Mouse (Mus musculus) liver, embryonic 14.5 days (tissue): Measurements from ENCODE around the gene Gm15217. TPM values are rescaled to one million over a fixed set of nuclear protein-coding genes. Genes with fewer than 3 reads are reported as not detected.

ENCODE experiments used
- ATAC-seq: fragments of 200-750 bp; cut with Nextera tagmentation; 2 replicates; pipeline ENCODE4 v1.8.0; 2017; ENCODE audit warnings: moderate number of reproducible peaks, mild to moderate bottlenecking, moderate library complexity; ENCODE audit not compliant: insufficient read depth
- DNase-seq, 3 experiments: peaks; one replicate each; pipeline ENCODE4 v3.0.0-alpha.2; 2012 to 2013; ENCODE audit warnings: low read depth in 3 of 3, low spot score in 3 of 3
- H3K27ac ChIP-seq: fragments of 300-500 bp; sonication (generic); 2 replicates; pipeline ENCODE4 v1.5.1; 2014; ENCODE audit warnings: moderate library complexity, mild to moderate bottlenecking, control low read depth, inconsistent platforms
- H3K27me3 ChIP-seq: fragments of 300-500 bp; sonication (generic); 2 replicates; pipeline ENCODE4 v1.6.1; 2014; ENCODE audit warnings: mild to moderate bottlenecking, low read length, moderate library complexity; ENCODE audit not compliant: control insufficient read depth, insufficient read depth
- H3K36me3 ChIP-seq: fragments of 300-500 bp; sonication (generic); replicated peaks from 2 replicates; pipeline ENCODE4 v1.6.1; 2014; ENCODE audit warnings: low read depth; ENCODE audit not compliant: control insufficient read depth, insufficient read depth
- H3K4me1 ChIP-seq, 2 experiments: fragments of 200-500 bp in 1 of 2; fragments of 300-500 bp in 1 of 2; sonication (generic) in 1 of 2; replicated peaks; 2 replicates each; pipeline ENCODE4 v1.6.1; 2012 to 2014; ENCODE audit warnings: antibody characterized with exemption in 1 of 2, inconsistent platforms in 1 of 2, low read length in 1 of 2; ENCODE audit not compliant: control insufficient read depth in 2 of 2, insufficient read depth in 2 of 2
- H3K4me2 ChIP-seq: fragments of 300-500 bp; sonication (generic); 2 replicates; pipeline ENCODE4 v1.6.1; 2014; ENCODE audit warnings: low read depth, mild to moderate bottlenecking, control low read depth, moderate library complexity
- H3K4me3 ChIP-seq, 2 experiments: fragments of 200-500 bp in 1 of 2; fragments of 300-500 bp in 1 of 2; sonication (generic) in 1 of 2; 2 replicates each; pipeline ENCODE4 v1.5.1; 2012 to 2014; ENCODE audit warnings: low read depth in 2 of 2, low read length in 2 of 2, mild to moderate bottlenecking in 2 of 2, control low read depth in 1 of 2, inconsistent platforms in 1 of 2, moderate library complexity in 1 of 2; ENCODE audit not compliant: insufficient read depth in 1 of 2
- H3K9ac ChIP-seq: fragments of 300-500 bp; sonication (generic); replicated peaks from 2 replicates; pipeline ENCODE4 v1.6.1; 2014; ENCODE audit warnings: mild to moderate bottlenecking, control low read depth, moderate library complexity
- H3K9me3 ChIP-seq: fragments of 300-500 bp; sonication (generic); 2 replicates; pipeline ENCODE4 v1.6.1; 2016; ENCODE audit warnings: low read length, mixed read lengths; ENCODE audit not compliant: control insufficient read depth
- CTCF ChIP-seq: IDR thresholded peaks from 2 replicates; pipeline ENCODE4 v1.5.1; 2016; ENCODE audit warnings: antibody characterized with exemption, low read depth, control low read depth
- EP300 ChIP-seq: IDR thresholded peaks from 2 replicates; pipeline ENCODE4 v1.6.1; 2016; ENCODE audit warnings: antibody characterized with exemption, low read depth
- WGBS: fragments of 180-500 bp; shearing (Covaris S2); extraction: QIAGEN DNeasy Blood & Tissue Kit; methylation state at CpG from one replicate; pipeline ENCODE4 v1.1.7; 2014; ENCODE audit not compliant: insufficient replicate concordance; 5-methylcytosine and 5-hydroxymethylcytosine counted together
- polyA plus RNA-seq, 2 experiments: library from polyadenylated mRNA; depleted of rRNA in 1 of 2; stranded (reverse) in 1 of 2; unstranded in 1 of 2; fragments of >200 nt; fragmentation: Nextera tagmentation in 1 of 2; extraction: Ambion mirVana in 1 of 2; gene quantifications; 2 replicates each; pipeline versions ENCODE4 v1.2.1 to v1.2.3; 2012 to 2014

Gene Gm15217
- polyA plus RNA-seq, 2 experiments = not detected

DNA sequence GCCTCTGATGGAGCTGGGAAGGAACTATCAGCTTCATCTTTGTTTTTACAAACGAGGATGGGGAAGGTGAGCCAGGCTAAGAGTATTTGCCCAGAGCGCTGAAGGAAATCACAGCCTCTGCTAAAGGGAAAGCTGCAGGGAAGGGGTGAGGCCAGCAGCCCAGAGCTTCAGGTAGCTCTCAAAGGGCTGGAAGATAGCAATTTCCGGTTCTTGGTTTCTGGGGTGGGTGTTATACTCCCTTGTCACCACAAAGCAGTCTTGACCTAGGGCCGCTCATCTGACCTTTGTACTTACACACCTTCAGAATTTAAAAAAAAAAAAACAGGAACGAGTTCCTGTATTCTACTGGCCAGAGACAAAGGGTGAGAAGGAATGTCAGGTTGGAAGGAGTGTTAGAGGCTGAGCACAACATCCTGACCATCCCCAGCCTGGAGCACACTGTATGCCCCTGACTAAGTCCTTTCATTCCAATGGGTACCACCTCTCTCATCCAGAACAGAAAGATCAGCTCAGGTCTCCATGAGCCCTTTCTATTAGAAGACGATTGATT lies 12.5 kb downstream of the Gm15217 start:
- H3K4me2 ChIP-seq = no peak overlapping the region
- no peak for DNase-seq
- H3K27me3 ChIP-seq = peaks cover 57% of the 10 kb centered on the region
- no peak overlapping the region for H3K4me3 ChIP-seq
- H3K36me3 ChIP-seq = no peaks in the 10 kb centered on the region
- no peak overlapping the region for H3K27ac ChIP-seq
- ATAC-seq = no peak
- no peaks in the 10 kb centered on the region for H3K9me3 ChIP-seq
- TF ChIP-seq CTCF = no peak
- no peak for TF ChIP-seq EP300
- H3K9ac ChIP-seq = no peak overlapping the region
- 21% methylated on average over 6 of the region's 6 CpGs for WGBS
- H3K4me1 ChIP-seq = no peaks in the 10 kb centered on the region

GRCm38 (mm10) chr14:46398091-46398695 lies 19.0 kb downstream of the Gm15217 start:
- TF ChIP-seq EP300 = no peak
- no peak; the same call in 1 of the 2 replicates for TF ChIP-seq CTCF
- no peak for DNase-seq
- no peak overlapping the region for H3K9ac ChIP-seq

DNA sequence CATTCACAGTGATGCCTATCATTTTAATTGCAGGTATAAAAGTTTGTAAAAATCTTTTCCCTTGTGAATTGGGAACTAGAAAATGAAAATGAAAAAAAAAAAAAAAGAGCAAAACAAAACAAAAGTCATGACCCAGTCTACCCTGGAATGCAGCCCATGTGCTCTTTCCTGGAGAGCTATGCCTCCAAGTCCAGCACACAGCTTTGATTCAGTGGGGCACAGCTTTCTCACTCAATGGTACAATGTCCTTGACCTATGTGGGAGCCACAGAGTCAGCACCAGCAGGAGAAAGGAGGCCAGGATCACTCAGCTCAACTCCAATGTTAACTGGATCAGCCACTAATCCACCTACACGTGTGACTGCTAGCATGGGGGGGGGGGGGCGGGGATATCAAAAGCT lies 20.7 kb downstream of the Gm15217 start:
- DNase-seq (no peak), ATAC-seq (no peak)
- WGBS = 38% methylated on average over 2 of the region's 2 CpGs
- Histone ChIP-seq H3K27ac (no peak overlapping the region), H3K4me2 (no peak overlapping the region), H3K9me3 (no peaks in the 10 kb centered on the region), H3K9ac (no peak overlapping the region), H3K4me3 (no peak overlapping the region), H3K36me3 (no peaks in the 10 kb centered on the region), H3K4me1 (no peaks in the 10 kb centered on the region), H3K27me3 (peaks cover 24% of the 10 kb centered on the region)
- TF ChIP-seq EP300 (no peak), CTCF (no peak)

More at GRCm38 (mm10) chr14:46398091-46398695, 19.0 kb downstream of the Gm15217 start:
- Histone ChIP-seq H3K9me3 (no peaks in the 10 kb centered on the region), H3K4me3 (peak overlapping the region in 1 of 2 experiments; percentile 4; a peak in 2 of 4 replicates), H3K4me1 (no peaks in the 10 kb centered on the region), H3K27ac (no peak overlapping the region), H3K4me2 (peak overlapping the region; percentile 23), H3K27me3 (peaks cover 24% of the 10 kb centered on the region), H3K36me3 (no peaks in the 10 kb centered on the region)
- WGBS = 2% methylated on average over 27 of the region's 27 CpGs
- ATAC-seq = no peak

GRCm38 (mm10) chr14:46408319-46408718 lies 29.1 kb downstream of the Gm15217 start:
- TF ChIP-seq EP300 (no peak), CTCF (no peak)
- H3K27me3 ChIP-seq = no peaks in the 10 kb centered on the region
- peaks cover 0 to 4% of the 10 kb centered on the region in 2 experiments; a peak in 1 of 4 replicates for H3K4me1 ChIP-seq
- no peaks in the 10 kb centered on the region for H3K36me3 ChIP-seq
- no peaks in the 10 kb centered on the region for H3K9me3 ChIP-seq
- no peak overlapping the region for H3K9ac ChIP-seq
- no peak for ATAC-seq
- H3K4me2 ChIP-seq = no peak overlapping the region
- H3K4me3 ChIP-seq = no peak overlapping the region
- no peak for DNase-seq
- 63% methylated on average over 3 of the region's 3 CpGs for WGBS
- H3K27ac ChIP-seq = no peak overlapping the region

DNA sequence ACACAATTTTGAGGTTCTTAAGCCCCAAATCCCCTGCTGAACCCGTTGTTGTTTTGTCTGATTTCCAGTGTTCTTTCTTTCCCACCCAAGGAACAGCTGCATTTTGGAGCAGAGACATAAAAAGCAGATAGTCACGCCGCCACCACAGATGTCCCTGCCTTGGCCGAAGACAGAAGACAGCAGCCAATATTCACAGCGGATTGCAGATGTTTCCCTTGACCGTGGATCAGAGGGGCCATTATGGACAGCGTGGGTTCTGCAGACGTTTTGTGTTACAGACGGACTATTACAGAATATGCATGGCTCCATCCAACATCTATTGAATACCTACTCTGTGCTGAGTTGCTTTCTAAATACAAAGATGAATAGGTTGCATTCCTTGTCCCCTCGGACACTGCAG lies 29.8 kb downstream of the Gm15217 start:
- Histone ChIP-seq H3K36me3 (no peaks in the 10 kb centered on the region), H3K4me2 (no peak overlapping the region), H3K4me3 (no peak overlapping the region), H3K9me3 (no peaks in the 10 kb centered on the region), H3K9ac (no peak overlapping the region), H3K27me3 (no peaks in the 10 kb centered on the region), H3K27ac (no peak overlapping the region), H3K4me1 (peaks cover 0 to 4% of the 10 kb centered on the region in 2 experiments; a peak in 1 of 4 replicates)
- DNase-seq (no peak), ATAC-seq (no peak)
- 69% methylated on average over 10 of the region's 10 CpGs for WGBS
- TF ChIP-seq EP300 = no peak
